Comparison of ENCODE assay signal across 8 mouse cellular contexts in genomic region chr8:84614512-84615223, GRCm38 (mm10). TPM values are rescaled to one million over a fixed set of nuclear protein-coding genes. Genes with fewer than 3 reads are reported as not detected.
DNase-seq lines count a peak whose midpoint lies in the region; ATAC-seq and TF ChIP-seq lines count a peak whose summit lies in the region.

No protein-coding gene starts in this region.

- no peak for TF ChIP-seq POLR2A in heart, adult 2 months (IDR thresholded peaks at IDR 0.05; ENCODE audit: insufficient read depth, low read depth, low read length)

- WGBS in heart, adult 2 months, result 44% methylated on average over 16 of the region's 16 CpGs
- 29% methylated on average over 16 of the region's 16 CpGs for WGBS in hindbrain, embryonic 12.5 days

- no peak overlapping the region for H3K27ac ChIP-seq in heart, adult 2 months
- no peak overlapping the region for H3K27ac ChIP-seq in hindbrain, embryonic 12.5 days

- no peaks in the 10 kb centered on the region for H3K4me1 ChIP-seq in heart, adult 2 months (ENCODE audit: control insufficient read depth, insufficient read depth, low read length)
- H3K4me1 ChIP-seq in hindbrain, embryonic 12.5 days, result peaks cover 24% of the 10 kb centered on the region

- H3K4me3 ChIP-seq in heart, adult 2 months, result no peak overlapping the region
- no peak overlapping the region for H3K4me3 ChIP-seq in hindbrain, embryonic 12.5 days

- TF ChIP-seq CTCF in heart, adult 2 months (IDR thresholded peaks at IDR 0.05), result peak; percentile 74

- no peaks in the 10 kb centered on the region for H3K36me3 ChIP-seq in heart, adult 2 months (ENCODE audit: control insufficient read depth, insufficient read depth, low read length)
- H3K36me3 ChIP-seq in hindbrain, embryonic 12.5 days, result peaks cover 10% of the 10 kb centered on the region

- no peaks in the 10 kb centered on the region for H3K27me3 ChIP-seq in heart, adult 2 months (ENCODE audit: control insufficient read depth, insufficient read depth, low read length)
- 0 out of 2 replicates have a peak, but pooled peaks cover 6% of the 10 kb centered on the region for H3K27me3 ChIP-seq in hindbrain, embryonic 12.5 days

- ATAC-seq in hindbrain, embryonic 12.5 days (ENCODE audit: low FRiP score), result no peak

- H3K9me3 ChIP-seq in hindbrain, embryonic 12.5 days (replicated peaks), result no peaks in the 10 kb centered on the region

- no peak for DNase-seq in heart, adult 2 months
- no peak for DNase-seq in heart, postnatal 25 days (ENCODE audit: low spot score)
- DNase-seq in 416B (ENCODE audit: low read depth) (peak; percentile 64), R1 (ENCODE audit: low read depth, low spot score) (peak; percentile 78), adipocyte (ENCODE audit: low spot score) (no peak)
- peak; percentile 83 for DNase-seq in retina, embryonic 14.5 days (ENCODE audit: low spot score)
- no peak for DNase-seq in ovary, postnatal 36 days (ENCODE audit: low spot score)

- TF ChIP-seq EP300 in heart, adult 2 months (IDR thresholded peaks at IDR 0.05; ENCODE audit: insufficient read depth, low read depth, low read length), result no peak

- intact Hi-C loops in heart, adult 2 months (cut with DNase I), result no loop called here
- intact Hi-C loops in heart, postnatal 25 days (cut with DNase I), result no loop called here

- H3K4me2 ChIP-seq in hindbrain, embryonic 12.5 days (replicated peaks), result 0 out of 2 replicates have a peak overlapping the region, but pooled peaks have one; percentile 5

- no peaks in the 10 kb centered on the region for H3K79me2 ChIP-seq in heart, adult 2 months (replicated peaks; ENCODE audit: control insufficient read depth, insufficient read depth, low read length)

- no peak overlapping the region for H3K9ac ChIP-seq in heart, adult 2 months (ENCODE audit: low read depth, low read length)
- H3K9ac ChIP-seq in hindbrain, embryonic 12.5 days, result no peak overlapping the region

RNA-seq across cellular contexts. Expression of gene Ier2, which starts 48.0 kb away (rescaled TPM):
- total RNA-seq in heart, adult 2 months (2021), result 10 to 100 TPM; 11.8 to 13.0 TPM
- polyA plus RNA-seq in heart, adult 2 months (2012; rRNA removed), result 6.8 and 8.1 TPM in 2 replicates
- 10 to 100 TPM; 14.3 to 18.3 TPM for total RNA-seq in heart, postnatal 25 days (2021)
- polyA plus RNA-seq in hindbrain, embryonic 12.5 days (2016; fragmentation: Nextera tagmentation; extraction: Ambion mirVana), result 62.5 and 64.8 TPM in 2 replicates

Comparison
In these comparisons a context has a peak if more than half of its experiments do, and no peak if none do; other contexts are left out.
1. DNase-seq: peak in 416B (single experiment), R1 (single experiment) and retina, embryonic 14.5 days (single experiment); none in heart, adult 2 months (0 of 2), heart, postnatal 25 days (single experiment), ovary, postnatal 36 days (single experiment) and adipocyte (single experiment).